Mouse (Mus musculus): ENCODE measurements around the gene Rassf5.

DNA sequence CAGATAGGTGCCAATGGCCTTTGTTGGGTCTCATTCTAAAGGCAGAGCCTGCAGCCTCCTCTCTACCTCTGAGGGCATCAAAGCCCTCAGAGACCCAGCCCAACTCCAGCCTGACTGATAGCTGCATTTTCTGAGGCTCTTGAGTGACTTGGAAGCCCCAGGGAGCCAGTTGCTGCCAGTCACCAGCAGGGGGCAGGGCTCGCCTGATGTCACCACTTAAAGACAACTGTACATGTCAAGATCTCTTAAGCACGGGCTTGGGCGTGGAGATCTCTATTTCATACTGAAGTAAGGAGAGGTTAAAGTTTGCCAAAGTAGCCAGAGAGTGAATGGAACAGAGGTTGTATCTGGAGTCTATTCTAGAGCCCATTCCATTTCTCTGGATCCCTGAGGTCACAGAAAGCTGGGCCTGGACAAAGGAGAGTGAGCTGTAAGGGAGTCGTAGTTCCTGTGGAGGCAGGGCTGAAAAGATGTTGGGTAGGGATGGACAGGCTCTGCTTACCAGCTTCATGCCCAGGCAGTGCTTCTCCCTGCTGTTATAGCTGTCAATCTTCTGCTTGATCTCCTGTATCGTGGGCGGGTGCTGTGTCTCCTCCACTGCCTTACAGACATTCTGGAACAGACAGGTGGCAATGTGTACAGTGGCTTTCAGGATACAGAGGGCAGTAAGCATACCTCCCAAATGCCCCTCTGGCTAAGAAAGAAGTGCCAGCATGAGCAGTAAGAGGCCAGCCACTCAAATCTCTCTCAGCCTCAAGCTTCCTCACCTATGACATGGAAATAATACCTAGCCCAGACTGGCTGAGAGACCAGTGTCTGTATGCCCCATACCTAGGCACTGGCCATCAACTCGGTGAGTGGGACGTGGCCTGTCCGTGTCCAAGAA is 63.2 kb downstream of the Rassf5 start:
- TF ChIP-seq CTCF (IDR thresholded peaks at IDR 0.05; ENCODE audit: low read depth) (peak; percentile 94), EP300 (IDR thresholded peaks at IDR 0.05; ENCODE audit: low read depth) (no peak)
